Mouse (Mus musculus): ENCODE measurements around the gene 2700049A03Rik. TPM values are rescaled to one million over a fixed set of nuclear protein-coding genes. Genes with fewer than 3 reads are reported as not detected.

2700049A03Rik gene
- polyA plus RNA-seq, 1 experiment from 2014 or later: 11.7 TPM

DNA sequence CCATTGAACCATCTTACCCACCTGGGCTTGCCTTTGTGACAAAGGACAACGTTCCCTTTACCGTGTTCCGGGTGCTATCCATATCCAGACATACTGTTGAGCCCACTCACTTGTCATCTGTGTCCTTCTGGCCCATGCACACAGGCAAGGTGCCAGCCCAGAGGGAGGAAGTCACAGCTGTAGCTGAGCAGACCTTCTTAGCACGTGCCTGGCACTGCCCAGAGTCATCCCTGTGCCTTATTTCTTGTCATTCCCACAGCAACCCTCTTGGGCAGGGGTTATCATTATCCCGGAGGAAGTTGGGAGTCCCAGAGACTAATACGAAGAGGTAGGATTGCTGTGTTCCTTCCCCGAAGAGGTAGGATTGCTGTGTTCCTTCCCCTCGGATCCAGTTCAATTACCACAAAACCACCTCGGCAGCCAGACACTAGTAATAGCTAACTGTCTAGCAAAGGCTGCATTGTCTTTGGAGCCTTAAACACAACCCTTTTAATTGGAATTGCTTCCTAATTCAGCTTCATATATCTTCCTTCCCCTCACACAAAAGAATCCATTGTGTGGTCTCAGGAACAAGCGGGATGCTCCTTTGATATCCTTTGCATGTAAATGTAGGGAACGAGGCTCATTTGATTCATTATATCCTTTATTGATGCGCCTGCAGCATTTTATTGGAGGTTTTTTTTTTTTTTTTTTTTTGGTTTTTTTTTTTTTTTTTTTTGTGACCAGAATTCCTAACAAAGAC is 143.0 kb downstream of the 2700049A03Rik start:
- H3K36me3 ChIP-seq: no peaks in the 10 kb centered on the region

DNA sequence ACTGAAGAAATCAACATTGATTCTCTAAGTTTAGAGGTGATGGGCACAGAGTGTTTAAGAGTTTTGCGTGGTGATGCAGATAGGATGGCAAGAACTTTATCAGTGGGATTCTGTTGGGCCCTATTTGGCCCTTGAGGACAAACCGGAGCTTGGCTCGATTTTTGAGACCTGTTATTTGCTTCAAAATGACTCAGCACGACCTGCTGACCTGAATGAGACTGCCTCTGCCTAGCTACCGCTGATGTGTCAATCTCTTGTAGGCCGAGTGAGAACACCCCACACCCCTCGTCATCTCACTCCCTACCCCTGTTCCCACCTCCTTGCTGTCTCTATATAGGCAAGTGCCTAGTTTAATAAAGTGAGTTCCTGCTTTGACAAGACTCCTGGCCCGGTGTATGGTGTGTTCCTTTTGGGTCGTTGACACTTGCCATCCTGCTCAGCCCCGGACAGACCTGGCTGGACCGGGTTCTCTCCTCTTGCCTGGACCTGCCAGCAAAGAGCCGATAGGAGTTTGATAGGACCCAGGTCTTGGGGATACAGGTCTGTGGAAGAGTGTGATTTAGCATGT is 144.6 kb downstream of the 2700049A03Rik start:
- no peak overlapping the region for H3K27ac ChIP-seq (replicated peaks)
- no peak overlapping the region for H3K4me2 ChIP-seq
- peaks cover 31% of the 10 kb centered on the region for H3K4me1 ChIP-seq (replicated peaks)
- 84% methylated on average over 12 of the region's 12 CpGs for WGBS
- no peak for ATAC-seq (ENCODE audit: low read depth)
- no peaks in the 10 kb centered on the region for H3K27me3 ChIP-seq
- H3K4me3 ChIP-seq: no peak overlapping the region
- H3K9ac ChIP-seq: no peak overlapping the region
- H3K9me3 ChIP-seq: peaks cover 8% of the 10 kb centered on the region
- H3K36me3 ChIP-seq: no peaks in the 10 kb centered on the region

More for the DNA sequence above, 143.0 kb downstream of the 2700049A03Rik start:
- peaks cover 8% of the 10 kb centered on the region for H3K9me3 ChIP-seq
- H3K27me3 ChIP-seq: no peaks in the 10 kb centered on the region
- H3K4me1 ChIP-seq (replicated peaks): peaks cover 33% of the 10 kb centered on the region
- ATAC-seq (ENCODE audit: low read depth): peak; percentile 73
- H3K4me3 ChIP-seq: no peak overlapping the region
- peak overlapping the region; percentile 2; the same call in 1 of the 2 replicates for H3K4me2 ChIP-seq
- 0 out of 2 replicates have a peak overlapping the region, but pooled peaks have one; percentile 36 for H3K9ac ChIP-seq
- 17% methylated on average over 12 of the region's 12 CpGs for WGBS
- H3K27ac ChIP-seq (replicated peaks): peak overlapping the region; percentile 55

GRCm38 (mm10) chr12:71285399-71285798 is 148.8 kb downstream of the 2700049A03Rik start:
- H3K9me3 ChIP-seq: peaks cover 8% of the 10 kb centered on the region
- ATAC-seq (ENCODE audit: low read depth): no peak
- H3K27me3 ChIP-seq: no peaks in the 10 kb centered on the region

GRCm38 (mm10) chr12:71290460-71290859 is 153.8 kb downstream of the 2700049A03Rik start:
- no peak overlapping the region for H3K4me3 ChIP-seq
- no peaks in the 10 kb centered on the region for H3K27me3 ChIP-seq
- 59% methylated on average over 2 of the region's 2 CpGs for WGBS
- no peaks in the 10 kb centered on the region for H3K36me3 ChIP-seq
- no peak overlapping the region for H3K9ac ChIP-seq
- peak; percentile 63; the same call in 1 of the 2 replicates for ATAC-seq (ENCODE audit: low read depth)
- peaks cover 24% of the 10 kb centered on the region for H3K4me1 ChIP-seq (replicated peaks)
- H3K4me2 ChIP-seq: no peak overlapping the region
- no peaks in the 10 kb centered on the region for H3K9me3 ChIP-seq
- no peak overlapping the region for H3K27ac ChIP-seq (replicated peaks)

More at GRCm38 (mm10) chr12:71285399-71285798, 148.8 kb downstream of the 2700049A03Rik start:
- Histone ChIP-seq H3K27ac (replicated peaks) (no peak overlapping the region), H3K36me3 (no peaks in the 10 kb centered on the region), H3K9ac (no peak overlapping the region), H3K4me2 (no peak overlapping the region), H3K4me1 (replicated peaks) (peaks cover 11% of the 10 kb centered on the region), H3K4me3 (no peak overlapping the region)

Other genes starting within 250 kb of the 2700049A03Rik start
- 214 and 256 TPM in 2 replicates for gene Actr10, start 199.0 kb upstream of the 2700049A03Rik start, polyA plus RNA-seq (2015; fragmentation: Nextera tagmentation; extraction: Ambion mirVana)
- gene Psma3, start 162.2 kb upstream of the 2700049A03Rik start, polyA plus RNA-seq (2015; fragmentation: Nextera tagmentation; extraction: Ambion mirVana): 626 and 642 TPM in 2 replicates
- 44.2 and 45.8 TPM in 2 replicates for gene Arid4a, start 120.9 kb upstream of the 2700049A03Rik start, polyA plus RNA-seq (2015; fragmentation: Nextera tagmentation; extraction: Ambion mirVana)
- gene Tomm20l, start 25.4 kb upstream of the 2700049A03Rik start, polyA plus RNA-seq (2015; fragmentation: Nextera tagmentation; extraction: Ambion mirVana): not detected in 2 replicates
- 103 and 108 TPM in 2 replicates for gene Timm9, start 164 bp upstream of the 2700049A03Rik start, polyA plus RNA-seq (2015; fragmentation: Nextera tagmentation; extraction: Ambion mirVana)
- 38.5 and 41.0 TPM in 2 replicates for gene Dact1, start 173.0 kb downstream of the 2700049A03Rik start, polyA plus RNA-seq (2015; fragmentation: Nextera tagmentation; extraction: Ambion mirVana)